Mouse (Mus musculus): Measurements from ENCODE around the gene Cpsf4l. TPM values are rescaled to one million over a fixed set of nuclear protein-coding genes. Genes with fewer than 3 reads are reported as not detected.

The Cpsf4l gene
- polyA plus RNA-seq, 1 experiment from 2014 or later, result 0.54 TPM

DNA sequence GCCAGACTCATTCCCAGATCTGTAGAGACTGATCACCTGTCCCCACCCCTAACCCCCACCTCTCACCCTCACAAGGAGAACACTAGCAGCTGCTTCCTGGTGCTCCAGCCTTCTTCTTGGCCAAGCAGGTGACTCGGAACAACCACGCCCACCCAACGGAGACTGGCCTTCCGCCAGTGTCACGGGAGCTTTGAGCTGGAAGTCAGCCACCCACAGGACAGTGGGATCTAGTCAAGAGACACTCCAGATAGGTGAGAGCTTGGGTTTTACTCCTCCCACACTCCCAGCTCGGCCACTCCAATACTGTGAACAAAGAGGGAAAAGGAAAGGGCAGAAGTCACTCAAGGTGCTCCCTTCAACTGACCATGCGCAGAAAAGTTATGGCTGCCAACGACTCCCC lies 29.4 kb upstream of the Cpsf4l start:
- Histone ChIP-seq H3K9ac (no peak overlapping the region), H3K4me3 (replicated peaks; ENCODE audit: low read length) (no peak overlapping the region), H3K9me3 (ENCODE audit: control insufficient read depth, low read length) (no peaks in the 10 kb centered on the region), H3K4me1 (replicated peaks; ENCODE audit: control insufficient read depth, insufficient read depth, low read length) (peaks cover 8% of the 10 kb centered on the region; the same call in 1 of the 2 replicates), H3K27me3 (ENCODE audit: control insufficient read depth, insufficient read depth, low read length) (no peaks in the 10 kb centered on the region), H3K27ac (no peak overlapping the region), H3K36me3 (replicated peaks; ENCODE audit: control insufficient read depth, insufficient read depth) (peaks cover 5% of the 10 kb centered on the region; the same call in 1 of the 2 replicates), H3K4me2 (replicated peaks) (no peak overlapping the region)
- no peak for ATAC-seq (ENCODE audit: low FRiP score)
- DNase-seq (ENCODE audit: low spot score), result no peak
- WGBS, result 80% methylated on average over 8 of the region's 8 CpGs

GRCm38 (mm10) chr11:113737912-113738311 lies 28.1 kb upstream of the Cpsf4l start:
- no peaks in the 10 kb centered on the region for H3K27me3 ChIP-seq (ENCODE audit: control insufficient read depth, insufficient read depth, low read length)
- H3K4me1 ChIP-seq (replicated peaks; ENCODE audit: control insufficient read depth, insufficient read depth, low read length), result peaks cover 20% of the 10 kb centered on the region; the same call in 1 of the 2 replicates
- H3K27ac ChIP-seq, result no peak overlapping the region
- 62% methylated on average over 8 of the region's 8 CpGs for WGBS
- H3K4me3 ChIP-seq (replicated peaks; ENCODE audit: low read length), result no peak overlapping the region
- no peak overlapping the region for H3K4me2 ChIP-seq (replicated peaks)
- no peaks in the 10 kb centered on the region for H3K36me3 ChIP-seq (replicated peaks; ENCODE audit: control insufficient read depth, insufficient read depth)
- no peaks in the 10 kb centered on the region for H3K9me3 ChIP-seq (ENCODE audit: control insufficient read depth, low read length)
- DNase-seq (ENCODE audit: low spot score) (no peak), ATAC-seq (ENCODE audit: low FRiP score) (no peak)
- H3K9ac ChIP-seq, result no peak overlapping the region

DNA sequence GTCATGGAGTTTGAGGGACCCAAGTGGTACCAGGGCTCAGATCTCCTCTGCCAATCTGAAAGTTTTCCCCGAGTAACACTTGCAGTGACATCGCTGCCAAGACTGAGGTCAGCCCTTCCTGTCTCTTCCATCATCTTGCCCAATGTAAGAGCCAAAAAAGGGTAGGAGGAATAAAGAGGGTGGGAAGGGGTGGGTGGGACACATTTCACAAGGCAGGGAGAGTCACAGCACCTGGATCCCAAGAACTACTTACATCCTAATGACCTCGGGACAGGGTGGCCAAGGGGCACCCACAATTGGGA lies 27.7 kb upstream of the Cpsf4l start:
- Histone ChIP-seq H3K4me2 (replicated peaks) (no peak overlapping the region), H3K4me3 (replicated peaks; ENCODE audit: low read length) (no peak overlapping the region), H3K36me3 (replicated peaks; ENCODE audit: control insufficient read depth, insufficient read depth) (no peaks in the 10 kb centered on the region), H3K27me3 (ENCODE audit: control insufficient read depth, insufficient read depth, low read length) (no peaks in the 10 kb centered on the region), H3K4me1 (replicated peaks; ENCODE audit: control insufficient read depth, insufficient read depth, low read length) (peaks cover 22% of the 10 kb centered on the region; the same call in 1 of the 2 replicates), H3K27ac (no peak overlapping the region), H3K9me3 (ENCODE audit: control insufficient read depth, low read length) (no peaks in the 10 kb centered on the region), H3K9ac (no peak overlapping the region)
- WGBS, result 87% methylated on average over 3 of the region's 3 CpGs
- DNase-seq (ENCODE audit: low spot score) (no peak), ATAC-seq (ENCODE audit: low FRiP score) (no peak)

GRCm38 (mm10) chr11:113736848-113737552 lies 27.2 kb upstream of the Cpsf4l start:
- H3K9me3 ChIP-seq (ENCODE audit: control insufficient read depth, low read length), result no peaks in the 10 kb centered on the region
- no peak for DNase-seq (ENCODE audit: low spot score)
- H3K27ac ChIP-seq, result no peak overlapping the region
- H3K4me3 ChIP-seq (replicated peaks; ENCODE audit: low read length), result no peak overlapping the region
- H3K4me2 ChIP-seq (replicated peaks), result no peak overlapping the region
- no peak for ATAC-seq (ENCODE audit: low FRiP score)
- H3K27me3 ChIP-seq (ENCODE audit: control insufficient read depth, insufficient read depth, low read length), result no peaks in the 10 kb centered on the region
- no peak overlapping the region for H3K9ac ChIP-seq
- peaks cover 22% of the 10 kb centered on the region; the same call in 1 of the 2 replicates for H3K4me1 ChIP-seq (replicated peaks; ENCODE audit: control insufficient read depth, insufficient read depth, low read length)
- no peaks in the 10 kb centered on the region for H3K36me3 ChIP-seq (replicated peaks; ENCODE audit: control insufficient read depth, insufficient read depth)
- WGBS, result 79% methylated on average over 11 of the region's 11 CpGs

- Histone ChIP-seq H3K36me3 (replicated peaks; ENCODE audit: control insufficient read depth, insufficient read depth) (no peaks in the 10 kb centered on the region), H3K4me2 (replicated peaks) (no peak overlapping the region), H3K4me3 (replicated peaks; ENCODE audit: low read length) (no peak overlapping the region), H3K9me3 (ENCODE audit: control insufficient read depth, low read length) (no peaks in the 10 kb centered on the region), H3K27me3 (ENCODE audit: control insufficient read depth, insufficient read depth, low read length) (no peaks in the 10 kb centered on the region), H3K27ac (no peak overlapping the region), H3K4me1 (replicated peaks; ENCODE audit: control insufficient read depth, insufficient read depth, low read length) (peaks cover 27% of the 10 kb centered on the region; the same call in 1 of the 2 replicates), H3K9ac (no peak overlapping the region)
- ATAC-seq (ENCODE audit: low FRiP score), result no peak
- no peak for DNase-seq (ENCODE audit: low spot score)
- WGBS, result 81% methylated on average over 6 of the region's 6 CpGs
Measured at GRCm38 (mm10) chr11:113735151-113735550, 25.3 kb upstream of the Cpsf4l start.

DNA sequence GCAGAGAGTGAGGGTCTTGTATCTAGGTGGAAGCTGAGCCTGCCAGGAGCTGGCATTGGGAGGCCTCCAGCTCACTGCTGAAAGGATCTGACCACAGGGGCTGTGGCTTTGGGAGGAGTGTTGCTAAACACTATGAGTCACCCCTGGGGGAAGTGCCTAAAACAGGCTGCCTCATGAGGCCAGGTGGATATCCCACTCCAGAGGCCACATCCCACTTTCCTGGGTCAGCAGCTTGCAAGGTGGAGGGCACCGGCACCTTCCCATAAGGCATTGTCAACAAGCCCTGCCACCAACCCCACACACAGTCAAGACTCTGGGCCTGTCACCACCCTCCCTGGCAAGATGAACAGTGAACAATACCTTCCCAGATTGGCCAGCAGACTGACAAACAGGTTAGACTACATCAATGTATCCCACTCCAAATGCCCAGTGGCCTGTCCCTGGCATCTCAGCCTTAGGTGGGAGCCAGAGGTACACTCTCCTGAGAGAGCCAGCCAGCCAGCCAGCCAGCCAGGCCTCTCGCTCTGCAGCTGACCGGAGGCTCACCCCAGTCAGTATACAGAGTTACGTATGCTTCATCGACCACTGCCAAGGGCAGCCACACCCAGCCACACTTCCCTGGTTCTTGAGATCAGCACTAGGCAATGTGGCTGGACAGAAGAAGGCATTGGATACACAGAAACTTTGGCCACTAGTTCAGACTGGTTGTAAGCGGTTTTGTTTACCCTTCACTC lies 24.0 kb upstream of the Cpsf4l start:
- Histone ChIP-seq H3K27ac (no peak overlapping the region), H3K4me3 (replicated peaks; ENCODE audit: low read length) (no peak overlapping the region), H3K9ac (no peak overlapping the region), H3K4me1 (replicated peaks; ENCODE audit: control insufficient read depth, insufficient read depth, low read length) (peaks cover 26% of the 10 kb centered on the region; the same call in 1 of the 2 replicates), H3K36me3 (replicated peaks; ENCODE audit: control insufficient read depth, insufficient read depth) (peaks cover 8% of the 10 kb centered on the region), H3K27me3 (ENCODE audit: control insufficient read depth, insufficient read depth, low read length) (no peaks in the 10 kb centered on the region), H3K9me3 (ENCODE audit: control insufficient read depth, low read length) (no peaks in the 10 kb centered on the region), H3K4me2 (replicated peaks) (no peak overlapping the region)
- 42% methylated on average over 6 of the region's 6 CpGs for WGBS
- ATAC-seq (ENCODE audit: low FRiP score) (no peak), DNase-seq (ENCODE audit: low spot score) (no peak)

DNA sequence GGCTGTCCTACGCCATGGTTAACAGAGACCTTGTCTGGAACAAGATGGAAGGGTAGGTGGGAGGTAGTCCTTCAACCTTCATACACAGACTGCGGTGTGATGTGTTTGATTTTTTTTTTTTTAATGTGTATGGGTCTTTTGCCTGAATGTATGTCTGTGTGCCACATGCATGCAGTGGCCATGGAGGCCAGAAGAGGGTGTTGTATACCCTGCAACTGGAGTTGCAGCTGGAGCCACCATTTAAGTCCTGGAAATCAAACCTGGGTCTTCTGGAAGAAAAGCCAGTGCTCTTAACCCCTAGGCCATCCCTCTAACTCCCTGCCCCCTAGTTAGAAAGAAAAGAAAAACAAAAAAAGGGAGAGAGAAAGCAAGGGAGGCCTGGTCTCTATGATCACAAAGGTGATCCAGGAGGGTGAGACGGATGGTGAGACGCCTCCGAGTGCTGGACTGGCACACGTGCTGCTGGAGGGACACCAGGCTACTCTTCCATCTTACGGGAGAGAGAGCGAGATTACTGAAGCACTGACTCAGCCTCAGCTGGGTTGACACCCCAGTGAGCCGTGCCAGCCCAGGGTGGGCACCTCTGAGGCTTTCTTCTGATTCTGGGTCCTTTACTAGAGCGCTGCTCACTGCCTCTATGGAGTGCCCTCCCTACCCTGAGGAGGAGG lies 22.3 kb upstream of the Cpsf4l start:
- H3K27me3 ChIP-seq (ENCODE audit: control insufficient read depth, insufficient read depth, low read length), result no peaks in the 10 kb centered on the region
- 89% methylated on average over 10 of the region's 10 CpGs for WGBS
- H3K4me2 ChIP-seq (replicated peaks), result no peak overlapping the region
- DNase-seq (ENCODE audit: low spot score) (no peak), ATAC-seq (ENCODE audit: low FRiP score) (no peak)
- H3K9me3 ChIP-seq (ENCODE audit: control insufficient read depth, low read length), result no peaks in the 10 kb centered on the region
- no peak overlapping the region for H3K4me3 ChIP-seq (replicated peaks; ENCODE audit: low read length)
- H3K36me3 ChIP-seq (replicated peaks; ENCODE audit: control insufficient read depth, insufficient read depth), result peaks cover 25% of the 10 kb centered on the region
- peaks cover 25% of the 10 kb centered on the region; the same call in 1 of the 2 replicates for H3K4me1 ChIP-seq (replicated peaks; ENCODE audit: control insufficient read depth, insufficient read depth, low read length)
- no peak overlapping the region for H3K27ac ChIP-seq
- H3K9ac ChIP-seq, result no peak overlapping the region

DNA sequence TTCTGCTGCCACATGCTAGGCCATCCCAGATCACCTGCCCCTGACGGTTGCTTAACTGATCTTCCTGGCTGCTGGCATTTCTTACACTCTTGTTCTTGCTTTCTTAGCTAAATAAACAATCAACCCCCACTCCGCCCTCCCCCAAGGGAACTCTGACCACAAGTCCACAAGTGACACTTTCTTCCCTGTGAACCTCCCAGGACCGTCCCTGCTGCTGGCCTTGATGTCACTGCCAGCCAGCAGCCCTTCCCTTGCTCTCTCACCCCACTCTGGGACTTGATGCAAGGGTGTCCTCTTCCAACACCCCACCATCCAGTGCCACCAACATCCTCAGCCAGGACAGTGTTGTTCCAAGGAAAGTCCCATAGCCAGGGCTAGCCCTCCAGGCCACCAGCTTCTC lies 21.1 kb upstream of the Cpsf4l start:
- WGBS, result 82% methylated on average over 3 of the region's 3 CpGs
- no peaks in the 10 kb centered on the region for H3K27me3 ChIP-seq (ENCODE audit: control insufficient read depth, insufficient read depth, low read length)
- no peaks in the 10 kb centered on the region for H3K9me3 ChIP-seq (ENCODE audit: control insufficient read depth, low read length)
- no peak overlapping the region for H3K9ac ChIP-seq
- DNase-seq (ENCODE audit: low spot score) (no peak), ATAC-seq (ENCODE audit: low FRiP score) (no peak)
- H3K4me2 ChIP-seq (replicated peaks), result no peak overlapping the region
- H3K4me3 ChIP-seq (replicated peaks; ENCODE audit: low read length), result no peak overlapping the region
- H3K27ac ChIP-seq, result no peak overlapping the region
- peaks cover 33% of the 10 kb centered on the region for H3K36me3 ChIP-seq (replicated peaks; ENCODE audit: control insufficient read depth, insufficient read depth)
- H3K4me1 ChIP-seq (replicated peaks; ENCODE audit: control insufficient read depth, insufficient read depth, low read length), result peaks cover 31% of the 10 kb centered on the region; the same call in 1 of the 2 replicates

DNA sequence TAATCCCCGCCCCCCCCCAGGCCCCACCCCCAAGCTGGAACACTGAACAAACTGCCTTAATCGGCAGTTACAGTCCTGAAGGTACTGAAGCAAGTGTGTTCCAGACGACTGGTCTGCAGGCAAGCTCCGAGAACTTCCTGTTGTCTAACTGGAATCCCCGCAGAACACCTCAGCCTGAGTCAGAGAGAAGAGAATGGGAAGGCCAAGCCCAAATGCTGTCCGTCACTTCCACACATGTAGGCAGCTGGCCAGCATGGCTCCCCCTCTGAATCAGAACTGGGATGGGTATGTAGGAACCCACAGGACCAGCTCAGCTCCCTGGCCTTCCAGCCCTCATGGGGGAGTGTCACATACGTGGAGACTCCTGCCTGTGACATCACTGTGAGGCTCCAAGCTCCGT lies 20.1 kb upstream of the Cpsf4l start:
- H3K27ac ChIP-seq, result no peak overlapping the region
- ATAC-seq (ENCODE audit: low FRiP score), result no peak
- no peaks in the 10 kb centered on the region for H3K27me3 ChIP-seq (ENCODE audit: control insufficient read depth, insufficient read depth, low read length)
- no peaks in the 10 kb centered on the region for H3K9me3 ChIP-seq (ENCODE audit: control insufficient read depth, low read length)
- WGBS, result 65% methylated on average over 8 of the region's 8 CpGs
- H3K4me3 ChIP-seq (replicated peaks; ENCODE audit: low read length), result no peak overlapping the region
- peaks cover 41% of the 10 kb centered on the region for H3K4me1 ChIP-seq (replicated peaks; ENCODE audit: control insufficient read depth, insufficient read depth, low read length)
- H3K9ac ChIP-seq, result no peak overlapping the region
- H3K36me3 ChIP-seq (replicated peaks; ENCODE audit: control insufficient read depth, insufficient read depth), result peaks cover 40% of the 10 kb centered on the region
- DNase-seq (ENCODE audit: low spot score), result no peak
- no peak overlapping the region for H3K4me2 ChIP-seq (replicated peaks)

All from hindbrain, embryonic 14.5 days (tissue).